Mouse (Mus musculus): ENCODE measurements around the gene Ccdc103. TPM values are rescaled to one million over a fixed set of nuclear protein-coding genes. Genes with fewer than 3 reads are reported as not detected.

Ccdc103 gene
- polyA plus RNA-seq, 1 experiment from 2014 or later: 0.93 TPM

DNA sequence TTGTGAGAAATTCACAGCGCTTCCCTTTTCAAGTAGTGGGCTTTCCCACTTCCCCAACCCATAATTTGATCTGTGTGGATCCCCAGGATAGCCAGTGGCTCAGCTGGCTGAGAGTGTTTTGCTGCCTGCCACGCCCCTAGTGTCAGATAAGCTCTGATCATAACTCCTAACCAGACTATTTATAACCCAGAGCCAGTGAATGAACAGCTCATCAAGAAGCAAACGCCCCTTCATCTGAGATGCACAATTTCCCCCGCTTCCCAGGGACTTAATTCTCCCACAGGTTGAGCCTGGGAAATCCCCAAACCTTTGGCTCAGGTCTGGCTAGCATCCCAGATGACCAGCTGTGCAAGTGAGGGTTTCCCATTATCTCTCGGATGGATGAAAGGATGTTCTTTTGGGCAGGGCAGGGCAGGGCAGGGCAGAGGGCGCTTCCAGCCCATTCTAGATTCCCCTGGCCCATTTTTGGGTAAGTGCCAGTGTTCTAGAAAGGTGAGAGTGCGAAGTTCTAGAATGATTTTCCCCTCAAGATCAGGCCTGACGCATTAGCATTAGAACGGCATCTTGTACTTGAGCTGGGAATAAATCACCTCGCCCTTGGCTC lies 3.7 kb downstream of the Ccdc103 start, which contains the start of gene Fam187a:
TSS of gene Fam187a (plus strand) at position 554 of the 604 bp plus-strand sequence.
- no peak within 1 kb of the TSS for H3K4me3 ChIP-seq (ENCODE audit: low read depth, low read length)
- no peaks in the 10 kb centered on the region for H3K9me3 ChIP-seq (replicated peaks; ENCODE audit: control insufficient read depth, low read length)
- ATAC-seq (ENCODE audit: low read depth): no peak
- H3K27me3 ChIP-seq (ENCODE audit: control insufficient read depth, insufficient read depth, low read depth, low read length): peaks cover 10% of the 10 kb centered on the region
- H3K9ac ChIP-seq (ENCODE audit: low read depth, low read length): no peak within 1 kb of the TSS
- no peak within 1 kb of the TSS for H3K27ac ChIP-seq (ENCODE audit: low read length)
- H3K4me1 ChIP-seq (ENCODE audit: control insufficient read depth, low read depth, low read length): peaks cover 23% of the 10 kb centered on the region
- no peaks in the 10 kb centered on the region for H3K36me3 ChIP-seq (ENCODE audit: control insufficient read depth, insufficient read depth)
- no peak within 1 kb of the TSS for H3K4me2 ChIP-seq (ENCODE audit: low read depth, low read length)
- 49% methylated on average over 10 of the region's 10 CpGs for WGBS (ENCODE audit: insufficient replicate concordance)

GRCm38 (mm10) chr11:102887433-102887832 lies 6.4 kb downstream of the Ccdc103 start:
- no peak overlapping the region for H3K4me3 ChIP-seq (ENCODE audit: low read depth, low read length)
- WGBS (ENCODE audit: insufficient replicate concordance): 69% methylated on average over 5 of the region's 5 CpGs
- H3K4me1 ChIP-seq (ENCODE audit: control insufficient read depth, low read depth, low read length): peaks cover 21% of the 10 kb centered on the region
- no peaks in the 10 kb centered on the region for H3K36me3 ChIP-seq (ENCODE audit: control insufficient read depth, insufficient read depth)
- no peak overlapping the region for H3K9ac ChIP-seq (ENCODE audit: low read depth, low read length)
- no peak for ATAC-seq (ENCODE audit: low read depth)
- H3K4me2 ChIP-seq (ENCODE audit: low read depth, low read length): no peak overlapping the region
- no peak overlapping the region for H3K27ac ChIP-seq (ENCODE audit: low read length)
- no peaks in the 10 kb centered on the region for H3K9me3 ChIP-seq (replicated peaks; ENCODE audit: control insufficient read depth, low read length)
- H3K27me3 ChIP-seq (ENCODE audit: control insufficient read depth, insufficient read depth, low read depth, low read length): peaks cover 8% of the 10 kb centered on the region

DNA sequence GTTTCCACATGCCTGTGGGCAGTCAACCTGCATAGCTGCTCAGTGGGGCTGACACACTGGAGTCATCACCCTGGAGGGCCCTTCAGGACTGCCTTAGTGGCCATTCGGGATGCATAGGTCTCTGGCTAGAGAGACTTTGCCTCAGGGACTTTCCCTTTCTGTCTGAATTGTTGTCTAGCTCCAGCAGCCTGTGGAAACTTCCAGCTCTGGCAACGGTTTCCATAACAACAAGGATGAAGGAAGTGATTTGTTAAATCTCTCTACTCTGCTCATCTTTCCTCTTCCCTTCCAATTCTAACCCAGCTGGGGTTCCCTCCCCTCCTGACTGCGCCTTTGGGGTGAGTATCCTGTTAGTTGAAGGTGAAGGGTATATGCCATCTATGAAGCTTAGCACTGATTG lies 7.1 kb downstream of the Ccdc103 start:
- no peak for ATAC-seq (ENCODE audit: low read depth)
- peaks cover 9% of the 10 kb centered on the region; the same call in 1 of the 2 replicates for H3K27me3 ChIP-seq (ENCODE audit: control insufficient read depth, insufficient read depth, low read depth, low read length)

DNA sequence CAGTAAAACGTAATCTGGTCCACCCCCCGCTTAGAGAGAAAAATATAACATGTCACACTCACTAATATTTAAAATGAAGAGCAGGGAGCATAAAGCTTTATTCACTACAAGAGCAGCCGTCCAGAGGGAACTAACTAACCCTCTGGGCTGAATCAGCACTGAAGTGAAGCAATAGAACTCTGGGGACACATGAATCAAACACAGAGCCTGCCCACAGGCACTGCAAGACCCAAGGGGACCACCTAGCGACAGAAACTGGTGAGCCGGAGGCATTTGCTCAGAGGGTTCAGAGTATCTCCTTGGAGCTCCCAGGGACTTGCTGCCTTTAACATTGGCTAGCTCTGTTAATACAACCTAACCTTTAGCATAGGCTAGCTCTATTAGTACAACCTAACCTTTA lies 9.1 kb downstream of the Ccdc103 start:
- peaks cover 12% of the 10 kb centered on the region; the same call in 1 of the 2 replicates for H3K27me3 ChIP-seq (ENCODE audit: control insufficient read depth, insufficient read depth, low read depth, low read length)
- no peak overlapping the region for H3K4me3 ChIP-seq (ENCODE audit: low read depth, low read length)
- WGBS (ENCODE audit: insufficient replicate concordance): 77% methylated on average over 5 of the region's 5 CpGs
- H3K36me3 ChIP-seq (ENCODE audit: control insufficient read depth, insufficient read depth): no peaks in the 10 kb centered on the region
- ATAC-seq (ENCODE audit: low read depth): no peak
- no peaks in the 10 kb centered on the region for H3K9me3 ChIP-seq (replicated peaks; ENCODE audit: control insufficient read depth, low read length)
- peaks cover 37% of the 10 kb centered on the region for H3K4me1 ChIP-seq (ENCODE audit: control insufficient read depth, low read depth, low read length)
- no peak overlapping the region for H3K4me2 ChIP-seq (ENCODE audit: low read depth, low read length)
- H3K27ac ChIP-seq (ENCODE audit: low read length): no peak overlapping the region
- H3K9ac ChIP-seq (ENCODE audit: low read depth, low read length): no peak overlapping the region

More for the DNA sequence above, 7.1 kb downstream of the Ccdc103 start:
- H3K36me3 ChIP-seq (ENCODE audit: control insufficient read depth, insufficient read depth): no peaks in the 10 kb centered on the region
- H3K4me3 ChIP-seq (ENCODE audit: low read depth, low read length): no peak overlapping the region
- no peak overlapping the region for H3K27ac ChIP-seq (ENCODE audit: low read length)
- no peak overlapping the region for H3K9ac ChIP-seq (ENCODE audit: low read depth, low read length)
- 47% methylated on average over 3 of the region's 3 CpGs for WGBS (ENCODE audit: insufficient replicate concordance)
- H3K4me2 ChIP-seq (ENCODE audit: low read depth, low read length): no peak overlapping the region
- no peaks in the 10 kb centered on the region for H3K9me3 ChIP-seq (replicated peaks; ENCODE audit: control insufficient read depth, low read length)
- H3K4me1 ChIP-seq (ENCODE audit: control insufficient read depth, low read depth, low read length): peaks cover 27% of the 10 kb centered on the region

DNA sequence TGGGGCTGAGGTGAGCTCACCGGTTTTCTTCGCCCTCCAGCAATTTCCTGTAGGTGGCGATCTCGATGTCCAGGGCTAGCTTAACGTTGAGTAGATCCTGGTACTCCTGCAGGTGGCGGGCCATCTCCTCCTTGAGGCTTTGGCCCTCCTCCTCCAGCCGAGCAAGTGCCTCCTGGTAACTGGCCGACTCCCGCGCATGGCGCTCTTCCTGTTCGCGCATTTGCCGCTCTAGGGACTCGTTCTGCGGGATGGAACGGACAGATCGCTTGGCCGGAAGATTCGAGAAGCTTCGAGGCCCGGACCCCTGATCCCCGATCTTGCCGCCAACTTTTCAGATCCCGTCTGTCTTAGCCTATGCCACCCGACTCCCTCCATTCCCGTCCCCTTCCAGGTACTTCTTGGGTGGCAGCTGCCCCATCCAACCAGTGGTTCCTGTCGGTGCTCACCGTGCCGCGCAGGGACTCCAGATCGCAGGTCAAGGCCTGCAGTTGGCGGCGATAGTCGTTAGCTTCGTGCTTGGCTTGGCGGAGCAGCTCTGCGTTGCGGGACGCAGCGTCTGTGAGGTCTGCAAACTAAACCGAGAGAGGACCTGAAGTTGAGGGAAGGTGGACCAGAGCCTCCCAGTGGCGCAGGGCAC lies 12.1 kb downstream of the Ccdc103 start:
- no peaks in the 10 kb centered on the region for H3K9me3 ChIP-seq (replicated peaks; ENCODE audit: control insufficient read depth, low read length)
- H3K4me1 ChIP-seq (ENCODE audit: control insufficient read depth, low read depth, low read length): peaks cover 49% of the 10 kb centered on the region
- H3K36me3 ChIP-seq (ENCODE audit: control insufficient read depth, insufficient read depth): no peaks in the 10 kb centered on the region
- peak overlapping the region; percentile 72 for H3K4me3 ChIP-seq (ENCODE audit: low read depth, low read length)
- H3K27ac ChIP-seq (ENCODE audit: low read length): peak overlapping the region; percentile 95
- H3K4me2 ChIP-seq (ENCODE audit: low read depth, low read length): peak overlapping the region; percentile 83
- H3K9ac ChIP-seq (ENCODE audit: low read depth, low read length): peak overlapping the region; percentile 69
- ATAC-seq (ENCODE audit: low read depth): peak; percentile 72
- peaks cover 6% of the 10 kb centered on the region; the same call in 1 of the 2 replicates for H3K27me3 ChIP-seq (ENCODE audit: control insufficient read depth, insufficient read depth, low read depth, low read length)
- WGBS (ENCODE audit: insufficient replicate concordance): 5% methylated on average over 43 of the region's 43 CpGs

GRCm38 (mm10) chr11:102894716-102895115 lies 13.7 kb downstream of the Ccdc103 start:
- Histone ChIP-seq H3K36me3 (ENCODE audit: control insufficient read depth, insufficient read depth) (no peaks in the 10 kb centered on the region), H3K9me3 (replicated peaks; ENCODE audit: control insufficient read depth, low read length) (no peaks in the 10 kb centered on the region), H3K27me3 (ENCODE audit: control insufficient read depth, insufficient read depth, low read depth, low read length) (0 out of 2 replicates have a peak, but pooled peaks cover 6% of the 10 kb centered on the region), H3K27ac (ENCODE audit: low read length) (peak overlapping the region; percentile 95), H3K9ac (ENCODE audit: low read depth, low read length) (peak overlapping the region; percentile 89), H3K4me3 (ENCODE audit: low read depth, low read length) (peak overlapping the region; percentile 72), H3K4me1 (ENCODE audit: control insufficient read depth, low read depth, low read length) (peaks cover 49% of the 10 kb centered on the region), H3K4me2 (ENCODE audit: low read depth, low read length) (peak overlapping the region; percentile 83)
- ATAC-seq (ENCODE audit: low read depth): no peak
- WGBS (ENCODE audit: insufficient replicate concordance): 79% methylated on average over 4 of the region's 4 CpGs

DNA sequence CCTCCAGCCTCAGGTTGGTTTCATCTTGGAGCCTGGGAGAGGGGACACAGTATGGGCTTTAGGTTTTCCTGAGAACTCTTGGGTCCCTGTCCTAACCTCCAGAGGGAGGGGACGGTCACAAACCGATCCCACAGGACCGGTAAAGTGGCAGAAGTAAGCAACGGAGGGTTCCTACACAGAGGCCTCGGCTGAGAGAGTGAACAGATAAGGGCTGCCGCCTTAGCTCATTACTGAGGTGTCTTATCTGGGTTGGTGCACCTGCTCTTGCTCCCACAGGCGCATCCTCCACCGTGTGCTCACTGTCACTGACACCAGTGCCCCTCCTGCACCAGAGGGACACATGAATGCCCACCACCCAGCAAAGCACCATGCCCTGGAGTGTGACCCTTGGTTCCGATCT lies 14.8 kb downstream of the Ccdc103 start:
- WGBS (ENCODE audit: insufficient replicate concordance): 24% methylated on average over 9 of the region's 9 CpGs
- Histone ChIP-seq H3K27ac (ENCODE audit: low read length) (peak overlapping the region; percentile 95), H3K36me3 (ENCODE audit: control insufficient read depth, insufficient read depth) (no peaks in the 10 kb centered on the region), H3K9me3 (replicated peaks; ENCODE audit: control insufficient read depth, low read length) (no peaks in the 10 kb centered on the region), H3K4me3 (ENCODE audit: low read depth, low read length) (peak overlapping the region; percentile 72), H3K4me1 (ENCODE audit: control insufficient read depth, low read depth, low read length) (peaks cover 49% of the 10 kb centered on the region), H3K27me3 (ENCODE audit: control insufficient read depth, insufficient read depth, low read depth, low read length) (0 out of 2 replicates have a peak, but pooled peaks cover 6% of the 10 kb centered on the region), H3K9ac (ENCODE audit: low read depth, low read length) (peak overlapping the region; percentile 89), H3K4me2 (ENCODE audit: low read depth, low read length) (peak overlapping the region; percentile 83)
- ATAC-seq (ENCODE audit: low read depth): peak; percentile 98

- ATAC-seq (ENCODE audit: low read depth): no peak
- Histone ChIP-seq H3K4me3 (ENCODE audit: low read depth, low read length) (no peak overlapping the region), H3K9ac (ENCODE audit: low read depth, low read length) (peak overlapping the region; percentile 32), H3K4me2 (ENCODE audit: low read depth, low read length) (no peak overlapping the region), H3K27me3 (ENCODE audit: control insufficient read depth, insufficient read depth, low read depth, low read length) (0 out of 2 replicates have a peak, but pooled peaks cover 6% of the 10 kb centered on the region), H3K9me3 (replicated peaks; ENCODE audit: control insufficient read depth, low read length) (no peaks in the 10 kb centered on the region), H3K27ac (ENCODE audit: low read length) (peak overlapping the region; percentile 95), H3K4me1 (ENCODE audit: control insufficient read depth, low read depth, low read length) (peaks cover 44% of the 10 kb centered on the region), H3K36me3 (ENCODE audit: control insufficient read depth, insufficient read depth) (no peaks in the 10 kb centered on the region)
- 81% methylated on average over 20 of the region's 20 CpGs for WGBS (ENCODE audit: insufficient replicate concordance)
Observed at GRCm38 (mm10) chr11:102896641-102897040, 15.6 kb downstream of the Ccdc103 start.

- Histone ChIP-seq H3K4me3 (ENCODE audit: low read depth, low read length) (no peak overlapping the region), H3K4me2 (ENCODE audit: low read depth, low read length) (no peak overlapping the region), H3K27me3 (ENCODE audit: control insufficient read depth, insufficient read depth, low read depth, low read length) (0 out of 2 replicates have a peak, but pooled peaks cover 2% of the 10 kb centered on the region), H3K9ac (ENCODE audit: low read depth, low read length) (no peak overlapping the region), H3K36me3 (ENCODE audit: control insufficient read depth, insufficient read depth) (no peaks in the 10 kb centered on the region), H3K27ac (ENCODE audit: low read length) (no peak overlapping the region), H3K4me1 (ENCODE audit: control insufficient read depth, low read depth, low read length) (peaks cover 30% of the 10 kb centered on the region), H3K9me3 (replicated peaks; ENCODE audit: control insufficient read depth, low read length) (no peaks in the 10 kb centered on the region)
- no peak for ATAC-seq (ENCODE audit: low read depth)
- 78% methylated on average over 9 of the region's 9 CpGs for WGBS (ENCODE audit: insufficient replicate concordance)
Observed at GRCm38 (mm10) chr11:102898408-102898807, 17.4 kb downstream of the Ccdc103 start.

Measured in liver, embryonic 16.5 days (tissue).